Mouse (Mus musculus): ENCODE measurements around the gene Slc25a20. TPM values are rescaled to one million over a fixed set of nuclear protein-coding genes. Genes with fewer than 3 reads are reported as not detected.
"Not testable (repeated sequence)": the region's sequence is repeated elsewhere in the genome, so short reads cannot be mapped to it uniquely, and the experiment has no call there.

Slc25a20 gene
- polyA plus RNA-seq, 2 experiments: 8.6 to 14.0 TPM

- peak overlapping the region; percentile 73 for H3K4me2 ChIP-seq (ENCODE audit: low read depth)
- H3K27me3 ChIP-seq (ENCODE audit: control insufficient read depth, insufficient read depth, low read length): no peaks in the 10 kb centered on the region
- H3K4me1 ChIP-seq (replicated peaks; ENCODE audit: control insufficient read depth in 2 of 2, insufficient read depth in 2 of 2, low read length in 1 of 2): peaks cover 13 to 15% of the 10 kb centered on the region in 2 experiments
- TF ChIP-seq EP300 (IDR thresholded peaks at IDR 0.05; ENCODE audit: low read depth) (no peak), CTCF (IDR thresholded peaks at IDR 0.05; ENCODE audit: low read depth) (no peak)
- peak in 2 of 3 experiments; percentile 35 to 36 for DNase-seq (ENCODE audit: low read depth in 3 of 3, low spot score in 3 of 3)
- H3K4me3 ChIP-seq (ENCODE audit: insufficient read depth in 1 of 2, low read depth in 2 of 2, low read length in 2 of 2): peak overlapping the region; percentile 75 to 89
- H3K36me3 ChIP-seq (replicated peaks; ENCODE audit: control insufficient read depth, insufficient read depth, low read depth): peaks cover 6% of the 10 kb centered on the region; the same call in 1 of the 2 replicates
- WGBS (ENCODE audit: insufficient replicate concordance): 23% methylated on average over 10 of the region's 10 CpGs
- no peak for ATAC-seq (ENCODE audit: insufficient read depth)
- H3K27ac ChIP-seq: peak overlapping the region; percentile 54
- no peaks in the 10 kb centered on the region for H3K9me3 ChIP-seq (ENCODE audit: control insufficient read depth, low read length)
- peak overlapping the region; percentile 73 for H3K9ac ChIP-seq (replicated peaks)
Observed at GRCm38 (mm10) chr9:108648166-108648565, 13.7 kb upstream of the Slc25a20 start.

GRCm38 (mm10) chr9:108648611-108649560 lies 13.0 kb upstream of the Slc25a20 start, which contains the start of gene Arih2:
Arih2 (minus strand) TSS chr9:108649386.
- peak; percentile 84 to 86 (median 84) for DNase-seq (ENCODE audit: low read depth in 3 of 3, low spot score in 3 of 3)
- Histone ChIP-seq H3K4me3 (ENCODE audit: insufficient read depth in 1 of 2, low read depth in 2 of 2, low read length in 2 of 2) (peak within 1 kb of the TSS; percentile 75 to 89), H3K9me3 (ENCODE audit: control insufficient read depth, low read length) (no peaks in the 10 kb centered on the region), H3K4me2 (ENCODE audit: low read depth) (peak within 1 kb of the TSS; percentile 73), H3K27ac (peak within 1 kb of the TSS; percentile 54), H3K9ac (replicated peaks) (peak within 1 kb of the TSS; percentile 73), H3K4me1 (replicated peaks; ENCODE audit: control insufficient read depth in 2 of 2, insufficient read depth in 2 of 2, low read length in 1 of 2) (peaks cover 13 to 15% of the 10 kb centered on the region in 2 experiments), H3K27me3 (ENCODE audit: control insufficient read depth, insufficient read depth, low read length) (no peaks in the 10 kb centered on the region), H3K36me3 (replicated peaks; ENCODE audit: control insufficient read depth, insufficient read depth, low read depth) (0 out of 2 replicates have a peak, but pooled peaks cover 2% of the 10 kb centered on the region)
- ATAC-seq (ENCODE audit: insufficient read depth): peak; percentile 96
- WGBS (ENCODE audit: insufficient replicate concordance): under 1% methylated on average over 111 of the region's 112 CpGs
- TF ChIP-seq EP300 (IDR thresholded peaks at IDR 0.05; ENCODE audit: low read depth): no peak
- 0 out of 2 replicates have a peak, but pooled peaks have one; percentile 8 for TF ChIP-seq CTCF (IDR thresholded peaks at IDR 0.05; ENCODE audit: low read depth)

GRCm38 (mm10) chr9:108649561-108650440 lies 12.1 kb upstream of the Slc25a20 start:
- 12% methylated on average over 29 of the region's 29 CpGs for WGBS (ENCODE audit: insufficient replicate concordance)
- peak overlapping the region; percentile 54 for H3K27ac ChIP-seq
- no peak for TF ChIP-seq EP300 (IDR thresholded peaks at IDR 0.05; ENCODE audit: low read depth)
- TF ChIP-seq CTCF (IDR thresholded peaks at IDR 0.05; ENCODE audit: low read depth): no peak
- peak overlapping the region; percentile 73 for H3K4me2 ChIP-seq (ENCODE audit: low read depth)
- H3K27me3 ChIP-seq (ENCODE audit: control insufficient read depth, insufficient read depth, low read length): no peaks in the 10 kb centered on the region
- H3K9me3 ChIP-seq (ENCODE audit: control insufficient read depth, low read length): no peaks in the 10 kb centered on the region
- H3K9ac ChIP-seq (replicated peaks): peak overlapping the region; percentile 73
- H3K36me3 ChIP-seq (replicated peaks; ENCODE audit: control insufficient read depth, insufficient read depth, low read depth): 0 out of 2 replicates have a peak, but pooled peaks cover 2% of the 10 kb centered on the region
- no peak for DNase-seq (ENCODE audit: low read depth in 3 of 3, low spot score in 3 of 3)
- H3K4me3 ChIP-seq (ENCODE audit: insufficient read depth in 1 of 2, low read depth in 2 of 2, low read length in 2 of 2): peak overlapping the region; percentile 75 to 89
- peaks cover 13 to 15% of the 10 kb centered on the region in 2 experiments for H3K4me1 ChIP-seq (replicated peaks; ENCODE audit: control insufficient read depth in 2 of 2, insufficient read depth in 2 of 2, low read length in 1 of 2)
- peak; percentile 6; the same call in 1 of the 2 replicates for ATAC-seq (ENCODE audit: insufficient read depth)

GRCm38 (mm10) chr9:108654566-108655464 lies 7.1 kb upstream of the Slc25a20 start:
- H3K4me1 ChIP-seq (replicated peaks; ENCODE audit: control insufficient read depth in 2 of 2, insufficient read depth in 2 of 2, low read length in 1 of 2): peaks cover 11 to 12% of the 10 kb centered on the region in 2 experiments; a peak in 3 of 4 replicates
- no peak overlapping the region for H3K9ac ChIP-seq (replicated peaks)
- peak overlapping the region; percentile 2; the same call in 1 of the 2 replicates for H3K4me2 ChIP-seq (ENCODE audit: low read depth)
- TF ChIP-seq CTCF (IDR thresholded peaks at IDR 0.05; ENCODE audit: low read depth): no peak
- no peak for TF ChIP-seq EP300 (IDR thresholded peaks at IDR 0.05; ENCODE audit: low read depth)
- no peaks in the 10 kb centered on the region for H3K9me3 ChIP-seq (ENCODE audit: control insufficient read depth, low read length)
- no peak overlapping the region for H3K4me3 ChIP-seq (ENCODE audit: insufficient read depth in 1 of 2, low read depth in 2 of 2, low read length in 2 of 2)
- WGBS (ENCODE audit: insufficient replicate concordance): 63% methylated on average over 10 of the region's 10 CpGs
- H3K27ac ChIP-seq: no peak overlapping the region
- DNase-seq (ENCODE audit: low read depth in 3 of 3, low spot score in 3 of 3) (peak in 2 of 3 experiments; percentile 36 to 49), ATAC-seq (ENCODE audit: insufficient read depth) (no peak)
- no peaks in the 10 kb centered on the region for H3K36me3 ChIP-seq (replicated peaks; ENCODE audit: control insufficient read depth, insufficient read depth, low read depth)
- H3K27me3 ChIP-seq (ENCODE audit: control insufficient read depth, insufficient read depth, low read length): no peaks in the 10 kb centered on the region

GRCm38 (mm10) chr9:108655865-108656264 lies 6.0 kb upstream of the Slc25a20 start:
- H3K36me3 ChIP-seq (replicated peaks; ENCODE audit: control insufficient read depth, insufficient read depth, low read depth); H3K4me3 ChIP-seq (ENCODE audit: insufficient read depth in 1 of 2, low read depth in 2 of 2, low read length in 2 of 2); ATAC-seq (ENCODE audit: insufficient read depth); H3K9ac ChIP-seq (replicated peaks); H3K27me3 ChIP-seq (ENCODE audit: control insufficient read depth, insufficient read depth, low read length); H3K4me2 ChIP-seq (ENCODE audit: low read depth); H3K27ac ChIP-seq; H3K9me3 ChIP-seq (ENCODE audit: control insufficient read depth, low read length); H3K4me1 ChIP-seq (replicated peaks; ENCODE audit: control insufficient read depth in 2 of 2, insufficient read depth in 2 of 2, low read length in 1 of 2); DNase-seq (ENCODE audit: low read depth in 3 of 3, low spot score in 3 of 3): not testable (repeated sequence)
- WGBS (ENCODE audit: insufficient replicate concordance): 43% methylated on average over 7 of the region's 7 CpGs
